Mouse (Mus musculus) embryonic facial prominence, embryonic 11.5 days (tissue): ENCODE results near the gene Ick. TPM values are rescaled to one million over a fixed set of nuclear protein-coding genes. Genes with fewer than 3 reads are reported as not detected.

Experiments used
- ATAC-seq: fragments of 200-750 bp; cut with Nextera tagmentation; replicated peaks from 2 replicates; pipeline ENCODE4 v1.8.0; 2017; ENCODE audit warnings: low read depth; ENCODE audit not compliant: insufficient number of reproducible peaks, low FRiP score, low TSS enrichment
- DNase-seq: peaks from one replicate; pipeline ENCODE4 v3.0.0-alpha.2; 2015; ENCODE audit warnings: low spot score
- H3K27ac ChIP-seq: fragments of 300-500 bp; sonication (generic); replicated peaks from 2 replicates; pipeline ENCODE4 v1.5.1; 2014; ENCODE audit warnings: mild to moderate bottlenecking, low read depth, low read length, control low read depth
- H3K27me3 ChIP-seq: fragments of 300-500 bp; sonication (generic); 2 replicates; pipeline ENCODE4 v1.6.1; 2014; ENCODE audit warnings: mild to moderate bottlenecking, low read length, moderate library complexity, mixed read lengths; ENCODE audit not compliant: control insufficient read depth, insufficient read depth
- H3K36me3 ChIP-seq: fragments of 300-500 bp; sonication (generic); replicated peaks from 2 replicates; pipeline ENCODE4 v1.6.1; 2014; ENCODE audit warnings: low read depth, mild to moderate bottlenecking, low read length, moderate library complexity, mixed read lengths; ENCODE audit not compliant: control insufficient read depth, insufficient read depth
- H3K4me1 ChIP-seq: fragments of 300-500 bp; sonication (generic); 2 replicates; pipeline ENCODE4 v1.6.1; 2014; ENCODE audit warnings: low read length, mixed read lengths; ENCODE audit not compliant: control insufficient read depth, insufficient read depth
- H3K4me2 ChIP-seq: fragments of 300-500 bp; sonication (generic); 2 replicates; pipeline ENCODE4 v1.6.1; 2014; ENCODE audit warnings: low read depth, mild to moderate bottlenecking, control low read depth, low read length, moderate library complexity
- H3K4me3 ChIP-seq: fragments of 300-500 bp; sonication (generic); 2 replicates; pipeline ENCODE4 v1.5.1; 2014; ENCODE audit warnings: low read depth, low read length, control low read depth
- H3K9ac ChIP-seq: fragments of 300-500 bp; sonication (generic); replicated peaks from 2 replicates; pipeline ENCODE4 v1.6.1; 2014; ENCODE audit warnings: mild to moderate bottlenecking, control low read depth, low read length
- H3K9me3 ChIP-seq: fragments of 300-500 bp; sonication (generic); replicated peaks from 2 replicates; pipeline ENCODE4 v1.6.1; 2016; ENCODE audit warnings: mild to moderate bottlenecking, low read length, inconsistent platforms, mixed read lengths; ENCODE audit not compliant: control insufficient read depth
- WGBS: fragments of 180-500 bp; shearing (Covaris S2); extraction: QIAGEN DNeasy Blood & Tissue Kit; methylation state at CpG from one replicate; pipeline ENCODE4 v1.1.7; 2014; 5-methylcytosine and 5-hydroxymethylcytosine counted together
- polyA plus RNA-seq: library from polyadenylated mRNA; unstranded; fragments of >200 nt; fragmentation: Nextera tagmentation; extraction: Ambion mirVana; gene quantifications from 2 replicates; pipeline ENCODE4 v1.2.1, GENCODE M21; 2014

Ick gene
- polyA plus RNA-seq, 1 experiment from 2014 or later: 33.4 TPM

DNA sequence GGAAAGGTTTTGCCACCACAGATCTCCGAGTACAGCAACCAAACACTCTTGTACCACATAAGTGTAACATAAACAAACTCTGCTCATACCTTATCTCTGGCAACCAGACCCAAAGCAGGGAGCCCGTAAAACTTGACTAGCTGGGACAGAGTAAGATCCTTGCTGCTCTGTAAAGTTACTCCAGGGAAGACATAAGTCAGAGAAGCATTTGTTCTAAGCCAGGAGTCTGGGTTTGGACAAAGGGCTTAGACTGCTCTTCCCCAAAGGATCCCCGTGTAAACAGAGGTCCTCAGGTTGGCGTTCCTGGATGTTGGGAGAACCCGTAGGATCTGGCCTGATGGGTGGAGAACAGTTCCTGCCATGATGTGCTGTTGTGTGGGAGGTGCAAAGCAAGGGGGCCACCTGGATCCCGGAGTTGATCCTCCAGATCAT is 3.5 kb upstream of the Ick start:
- Histone ChIP-seq H3K4me1 (no peaks in the 10 kb centered on the region), H3K36me3 (no peaks in the 10 kb centered on the region), H3K27ac (no peak overlapping the region), H3K9me3 (no peaks in the 10 kb centered on the region), H3K4me3 (no peak overlapping the region), H3K9ac (no peak overlapping the region), H3K4me2 (no peak overlapping the region), H3K27me3 (no peaks in the 10 kb centered on the region)
- ATAC-seq (no peak), DNase-seq (no peak)
- 86% methylated on average over 6 of the region's 6 CpGs for WGBS

DNA sequence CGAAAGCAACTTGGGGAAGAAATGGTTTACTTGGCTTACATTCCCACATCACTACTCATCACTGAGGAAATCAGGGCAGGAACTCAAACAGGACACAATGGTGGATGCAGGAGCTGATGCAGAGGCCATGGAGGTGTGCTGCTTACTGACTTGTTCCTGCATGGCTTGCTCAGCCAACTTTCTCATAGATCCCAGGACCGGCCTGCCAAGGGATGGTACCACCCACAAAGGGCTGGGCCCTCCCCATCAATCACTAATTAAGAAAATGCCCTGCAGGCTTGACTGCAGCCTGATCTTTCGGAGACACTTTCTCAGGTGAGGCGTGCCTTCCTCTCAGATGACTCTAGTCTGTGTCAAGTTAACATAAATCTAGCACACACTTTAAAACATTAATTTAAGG is 2.2 kb upstream of the Ick start:
- no peaks in the 10 kb centered on the region for H3K4me1 ChIP-seq
- H3K4me2 ChIP-seq: no peak overlapping the region
- no peak overlapping the region for H3K4me3 ChIP-seq
- 72% methylated on average over 4 of the region's 4 CpGs for WGBS
- ATAC-seq: no peak
- H3K27me3 ChIP-seq: no peaks in the 10 kb centered on the region
- no peaks in the 10 kb centered on the region for H3K36me3 ChIP-seq
- no peak overlapping the region for H3K27ac ChIP-seq
- no peaks in the 10 kb centered on the region for H3K9me3 ChIP-seq
- no peak overlapping the region for H3K9ac ChIP-seq
- no peak for DNase-seq

DNA sequence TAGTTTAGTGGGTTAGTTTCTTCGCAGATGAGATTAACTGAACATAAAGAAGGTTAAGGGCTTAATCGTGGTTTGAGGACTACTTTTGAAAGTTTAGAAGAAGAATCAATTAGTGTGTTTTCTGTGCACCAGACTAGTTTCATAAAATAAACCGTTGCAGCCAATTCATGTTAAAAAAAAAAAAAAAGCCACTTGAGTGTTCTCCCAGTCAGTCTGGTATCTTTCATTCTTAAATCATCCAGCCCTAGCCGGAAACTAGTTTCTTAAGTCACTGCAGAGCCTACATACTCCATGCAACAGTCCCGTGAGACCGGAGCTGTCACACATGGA is 1.4 kb upstream of the Ick start:
- H3K9ac ChIP-seq: peak overlapping the region; percentile 82
- DNase-seq: no peak

DNA sequence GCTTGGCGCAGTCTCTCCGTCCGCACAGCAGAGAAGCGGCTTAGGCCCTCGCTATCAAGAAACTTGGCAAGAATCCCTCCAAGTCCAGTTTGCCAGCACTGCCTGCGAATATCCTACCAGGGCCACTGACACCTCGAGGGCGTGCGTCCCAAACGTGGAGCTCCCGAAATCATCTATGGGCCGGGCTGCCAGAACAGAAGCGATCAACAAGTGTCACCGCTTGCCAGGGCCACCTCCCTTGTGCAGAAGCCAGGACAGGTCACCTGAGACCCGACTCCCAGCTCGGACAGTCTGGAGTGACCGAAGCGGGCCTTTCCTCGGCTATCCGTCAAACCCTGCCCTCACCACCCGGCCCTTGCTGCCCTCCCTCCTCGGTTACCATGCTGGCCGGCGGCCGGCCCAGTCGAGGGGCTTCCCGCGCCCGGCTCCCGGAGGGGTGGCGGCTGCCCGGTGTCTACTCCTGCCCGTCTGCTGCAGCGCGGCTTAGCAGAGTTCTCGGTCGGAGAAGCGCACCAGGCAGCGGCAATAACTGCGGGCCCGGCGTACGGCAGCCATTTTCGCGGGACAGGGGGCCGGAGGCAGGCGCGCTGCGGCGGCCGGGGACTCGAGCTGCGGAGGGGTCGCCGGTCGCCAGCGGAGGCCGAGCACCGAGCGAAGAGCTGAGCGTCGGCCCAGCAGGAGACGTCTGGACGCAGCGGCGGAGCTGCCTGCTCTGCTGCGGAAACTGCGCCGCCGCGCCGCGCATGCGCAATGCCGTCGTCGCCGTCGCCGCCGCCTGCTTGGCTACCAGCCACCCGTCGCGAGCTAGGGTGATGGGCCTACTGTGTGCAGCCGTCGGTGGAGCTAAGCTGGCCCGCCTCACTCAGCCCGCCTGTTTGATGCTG is 838 bp upstream of the Ick start:
- Histone ChIP-seq H3K27ac (peak overlapping the region; percentile 77), H3K4me2 (peak overlapping the region; percentile 92), H3K9ac (peak overlapping the region; percentile 82), H3K4me1 (no peaks in the 10 kb centered on the region), H3K36me3 (no peaks in the 10 kb centered on the region), H3K9me3 (no peaks in the 10 kb centered on the region), H3K4me3 (peak overlapping the region; percentile 74), H3K27me3 (no peaks in the 10 kb centered on the region)
- ATAC-seq (peak; percentile 78), DNase-seq (peak; percentile 84)
- WGBS: under 1% methylated on average over 86 of the region's 88 CpGs

More for the DNA sequence above, 1.4 kb upstream of the Ick start:
- 23% methylated on average over 6 of the region's 6 CpGs for WGBS
- H3K4me2 ChIP-seq: peak overlapping the region; percentile 92
- no peak overlapping the region for H3K27ac ChIP-seq
- H3K4me3 ChIP-seq: peak overlapping the region; percentile 74
- peak; percentile 35; the same call in 1 of the 2 replicates for ATAC-seq
- H3K9me3 ChIP-seq: no peaks in the 10 kb centered on the region
- H3K27me3 ChIP-seq: no peaks in the 10 kb centered on the region
- no peaks in the 10 kb centered on the region for H3K36me3 ChIP-seq
- no peaks in the 10 kb centered on the region for H3K4me1 ChIP-seq

DNA sequence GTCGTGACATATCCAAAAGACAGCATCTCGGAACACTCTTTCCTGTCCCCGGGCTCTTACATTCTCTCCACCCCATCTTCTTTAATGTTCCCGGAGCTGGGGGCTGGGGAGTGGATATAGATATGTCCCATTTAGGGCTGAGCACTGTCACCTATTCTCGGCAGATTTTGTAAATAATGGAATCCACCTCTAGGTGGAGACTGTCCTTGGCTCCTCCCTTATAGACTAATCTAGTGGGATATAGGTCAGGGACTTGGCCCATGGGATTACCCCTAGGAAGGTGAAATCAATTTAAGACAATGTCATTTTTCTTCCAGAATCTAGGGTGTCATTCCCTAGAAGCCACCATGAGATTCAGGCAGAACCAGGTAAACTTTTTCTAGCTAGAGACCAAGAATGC is 664 bp downstream of the Ick start:
- ATAC-seq (no peak), DNase-seq (peak; percentile 21)
- H3K4me2 ChIP-seq: no peak overlapping the region
- H3K9me3 ChIP-seq: no peaks in the 10 kb centered on the region
- H3K9ac ChIP-seq: no peak overlapping the region
- no peak overlapping the region for H3K27ac ChIP-seq
- 48% methylated on average over 5 of the region's 5 CpGs for WGBS
- peak overlapping the region; percentile 74; the same call in 1 of the 2 replicates for H3K4me3 ChIP-seq
- H3K4me1 ChIP-seq: no peaks in the 10 kb centered on the region
- H3K36me3 ChIP-seq: no peaks in the 10 kb centered on the region
- H3K27me3 ChIP-seq: no peaks in the 10 kb centered on the region

DNA sequence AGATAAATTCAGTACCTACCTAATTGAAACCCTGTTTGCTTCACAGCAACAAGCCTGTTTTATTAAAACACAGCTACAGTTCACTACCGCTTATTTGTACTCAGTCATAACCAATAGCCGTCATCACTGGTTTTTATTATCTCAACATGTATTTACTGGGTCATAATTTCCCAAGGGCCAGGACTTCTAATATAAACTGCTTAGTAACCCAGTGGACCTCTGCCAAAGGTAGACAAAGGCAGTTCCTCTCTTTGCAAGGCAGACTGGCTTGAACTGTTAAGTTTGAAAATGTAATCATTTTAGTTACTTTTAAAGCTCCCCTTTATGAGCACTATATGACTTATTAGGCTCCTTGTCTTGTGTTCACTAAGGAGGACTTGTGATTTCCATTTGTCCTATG is 2.5 kb downstream of the Ick start:
- Histone ChIP-seq H3K9ac (no peak overlapping the region), H3K4me1 (no peaks in the 10 kb centered on the region), H3K27ac (no peak overlapping the region), H3K36me3 (no peaks in the 10 kb centered on the region), H3K9me3 (no peaks in the 10 kb centered on the region), H3K27me3 (no peaks in the 10 kb centered on the region), H3K4me2 (no peak overlapping the region), H3K4me3 (no peak overlapping the region)
- no peak for DNase-seq
- 89% methylated on average over 2 of the region's 2 CpGs for WGBS
- ATAC-seq: no peak

DNA sequence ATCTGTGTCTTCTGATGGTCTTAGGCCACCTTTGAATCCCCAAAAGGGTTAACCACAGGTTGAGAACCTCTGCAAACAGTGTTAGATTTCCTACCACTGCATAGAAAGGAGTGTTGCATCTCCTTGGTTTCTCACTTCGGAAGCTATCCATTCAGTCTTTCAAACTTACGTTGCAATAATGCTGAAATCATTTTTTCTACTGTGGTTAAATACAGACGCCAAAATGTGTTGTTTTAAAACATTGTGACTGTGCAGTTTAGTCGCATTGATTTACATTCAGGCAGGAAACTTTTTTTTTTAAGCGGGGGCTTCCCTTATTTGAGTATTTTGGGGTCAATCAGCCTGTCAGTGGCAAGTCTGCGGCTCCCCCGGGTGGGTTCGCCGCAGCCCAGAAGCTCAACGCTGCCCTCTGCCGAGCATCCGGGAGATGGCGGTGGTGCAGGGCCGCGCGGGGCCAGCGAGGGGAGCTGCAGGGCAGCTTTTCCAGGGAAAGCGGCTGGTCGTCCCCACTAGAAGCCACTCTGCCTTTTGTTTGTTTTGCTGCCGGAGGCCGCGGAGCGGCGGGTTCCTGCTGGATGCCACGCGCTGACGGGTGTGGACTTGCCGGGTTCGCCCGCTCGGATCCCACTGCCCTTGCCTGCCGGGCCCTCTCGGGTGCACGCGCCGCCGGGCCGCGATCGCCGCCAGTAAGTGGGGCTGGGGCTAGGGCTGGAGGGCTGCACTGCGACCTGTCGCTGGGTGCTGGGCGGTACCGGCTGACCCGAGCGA is 4.0 kb downstream of the Ick start:
- peak overlapping the region; percentile 82 for H3K27ac ChIP-seq
- ATAC-seq (peak; percentile 74), DNase-seq (peak; percentile 94)
- H3K4me3 ChIP-seq: peak overlapping the region; percentile 72
- peak overlapping the region; percentile 95 for H3K9ac ChIP-seq
- H3K36me3 ChIP-seq: no peaks in the 10 kb centered on the region
- peak overlapping the region; percentile 39 for H3K4me2 ChIP-seq
- no peaks in the 10 kb centered on the region for H3K27me3 ChIP-seq
- no peaks in the 10 kb centered on the region for H3K9me3 ChIP-seq
- 2% methylated on average over 47 of the region's 47 CpGs for WGBS
- no peaks in the 10 kb centered on the region for H3K4me1 ChIP-seq

DNA sequence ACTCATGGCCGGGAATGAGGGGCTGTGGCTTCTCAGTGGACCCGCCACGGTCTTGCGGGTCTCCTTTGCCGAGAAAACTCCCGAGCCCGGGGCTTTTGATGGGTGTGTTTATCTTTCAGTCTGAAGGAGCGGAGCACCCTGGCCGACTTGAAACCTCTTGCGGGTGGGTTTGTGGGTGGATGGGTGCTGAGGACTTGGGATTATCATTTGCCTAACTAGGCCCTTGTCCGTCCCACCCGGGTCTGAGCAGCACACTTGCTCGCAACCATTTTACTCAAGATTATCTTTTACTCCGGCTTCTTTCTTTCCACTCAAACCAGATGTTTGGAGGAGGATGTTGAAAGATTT is 4.5 kb downstream of the Ick start:
- 0% methylated on average over 14 of the region's 14 CpGs for WGBS
- peak overlapping the region; percentile 95 for H3K9ac ChIP-seq
- peak; percentile 49 for DNase-seq

More for the DNA sequence above, 4.5 kb downstream of the Ick start:
- no peaks in the 10 kb centered on the region for H3K36me3 ChIP-seq
- peak overlapping the region; percentile 39 for H3K4me2 ChIP-seq
- no peaks in the 10 kb centered on the region for H3K9me3 ChIP-seq
- peak overlapping the region; percentile 82 for H3K27ac ChIP-seq
- no peaks in the 10 kb centered on the region for H3K27me3 ChIP-seq
- ATAC-seq: no peak
- peak overlapping the region; percentile 72 for H3K4me3 ChIP-seq
- no peaks in the 10 kb centered on the region for H3K4me1 ChIP-seq
